In the genomic region with DNA sequence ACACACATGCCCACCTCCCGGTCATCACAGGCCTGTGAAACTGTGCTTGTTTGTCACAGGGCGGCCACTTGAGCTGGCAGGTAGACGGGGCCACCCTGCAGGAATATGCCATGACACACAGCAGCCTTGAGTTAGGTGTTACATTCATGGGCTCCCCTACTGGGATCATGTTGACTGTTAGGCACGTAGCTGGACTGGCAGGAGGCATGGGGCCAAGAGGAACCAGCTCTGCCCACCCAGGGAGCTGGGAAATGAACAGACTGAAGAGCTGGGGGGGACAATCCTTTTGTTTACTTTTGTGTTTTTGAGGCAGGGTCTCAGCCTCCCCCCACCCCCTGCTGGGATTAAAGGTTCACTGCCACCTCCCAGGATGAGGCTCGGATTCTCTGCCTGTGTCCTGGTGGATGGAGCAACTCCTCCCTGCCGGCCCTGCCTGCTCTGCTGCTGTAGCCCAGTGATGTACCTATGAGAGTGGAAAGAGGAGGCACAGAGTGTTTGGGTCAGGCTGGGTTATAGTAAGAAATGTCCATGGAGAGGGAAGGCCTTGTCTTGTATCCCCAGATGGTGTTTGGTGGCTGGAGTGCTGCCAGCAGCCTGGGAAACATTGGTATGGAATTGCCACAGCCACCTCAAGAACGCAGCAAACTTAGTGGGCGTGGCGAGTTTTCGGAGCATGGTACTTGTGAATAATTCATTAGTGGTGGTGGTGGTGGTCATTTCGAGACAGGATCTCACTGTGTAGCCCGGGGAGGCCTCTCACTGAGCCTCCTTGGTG, we compare ENCODE assay signal across 8 mouse cellular contexts. TPM values are rescaled to one million over a fixed set of nuclear protein-coding genes. Genes with fewer than 3 reads are reported as not detected.
DNase-seq lines count a peak whose midpoint lies in the region; ATAC-seq lines count a peak whose summit lies in the region.

No protein-coding gene starts in this region.

- H3K27ac ChIP-seq in hindbrain, embryonic 11.5 days (ENCODE audit: low read depth, low read length) = no peak overlapping the region
- H3K27ac ChIP-seq in midbrain, embryonic 14.5 days (replicated peaks; ENCODE audit: low read depth, low read length) = peak overlapping the region; percentile 76

- intact Hi-C loops in left cerebral cortex, postnatal 36 days (cut with DNase I) = no loop called here

- peak; percentile 43 to 48 for DNase-seq in left cerebral cortex, postnatal 36 days (ENCODE audit: low spot score in 2 of 2)
- DNase-seq in left cerebral cortex, adult 11 months (ENCODE audit: low spot score) = no peak
- DNase-seq in cerebellum, adult 8-10 months = peak; percentile 67
- no peak for DNase-seq in hindbrain, embryonic 11.5 days (ENCODE audit: low spot score)
- peak; percentile 65 for DNase-seq in midbrain, embryonic 14.5 days
- no peak for DNase-seq in T-cell, adult 2 months (ENCODE audit: low spot score)
- no peak for DNase-seq in frontal cortex, postnatal 25 days (ENCODE audit: low spot score in 2 of 2)

- peak overlapping the region; percentile 99 for H3K4me2 ChIP-seq in hindbrain, embryonic 11.5 days (replicated peaks; ENCODE audit: low read depth, low read length)
- H3K4me2 ChIP-seq in midbrain, embryonic 14.5 days (ENCODE audit: low read length) = peak overlapping the region; percentile 87

- peak overlapping the region; percentile 18 for H3K4me3 ChIP-seq in hindbrain, embryonic 11.5 days (ENCODE audit: low read depth, low read length)
- peak overlapping the region; percentile 77 for H3K4me3 ChIP-seq in midbrain, embryonic 14.5 days (replicated peaks; ENCODE audit: low read depth, low read length)

- H3K27me3 ChIP-seq in hindbrain, embryonic 11.5 days (ENCODE audit: control insufficient read depth, insufficient read depth, low read length) = no peaks in the 10 kb centered on the region
- H3K27me3 ChIP-seq in midbrain, embryonic 14.5 days (ENCODE audit: control insufficient read depth, insufficient read depth, low read length) = no peaks in the 10 kb centered on the region

- H3K4me1 ChIP-seq in hindbrain, embryonic 11.5 days (replicated peaks; ENCODE audit: control insufficient read depth, insufficient read depth, low read length) = peaks cover 16% of the 10 kb centered on the region
- H3K4me1 ChIP-seq in midbrain, embryonic 14.5 days (ENCODE audit: control insufficient read depth, insufficient read depth, low read length) = peaks cover 26% of the 10 kb centered on the region

- WGBS in hindbrain, embryonic 11.5 days = 53% methylated on average over 12 of the region's 12 CpGs
- WGBS in midbrain, embryonic 14.5 days = 24% methylated on average over 12 of the region's 12 CpGs

- no peaks in the 10 kb centered on the region for H3K9me3 ChIP-seq in hindbrain, embryonic 11.5 days (ENCODE audit: control insufficient read depth, low read length)
- H3K9me3 ChIP-seq in midbrain, embryonic 14.5 days (ENCODE audit: control insufficient read depth, low read length) = no peaks in the 10 kb centered on the region

- no peaks in the 10 kb centered on the region for H3K36me3 ChIP-seq in hindbrain, embryonic 11.5 days (ENCODE audit: control insufficient read depth, insufficient read depth, low read length)
- H3K36me3 ChIP-seq in midbrain, embryonic 14.5 days (ENCODE audit: control insufficient read depth, insufficient read depth, low read length) = peaks cover 21% of the 10 kb centered on the region

- ATAC-seq in hindbrain, embryonic 11.5 days (ENCODE audit: low FRiP score) = peak; percentile 20; the same call in 1 of the 2 replicates
- ATAC-seq in midbrain, embryonic 14.5 days (ENCODE audit: low FRiP score, low TSS enrichment) = no peak
- no peak for ATAC-seq in megakaryocyte-erythroid progenitor cell, adult 5-6 weeks (replicated peaks; ENCODE audit: low FRiP score, low TSS enrichment, poor library complexity, severe bottlenecking)

- H3K9ac ChIP-seq in hindbrain, embryonic 11.5 days (ENCODE audit: low read depth, low read length) = peak overlapping the region; percentile 54
- peak overlapping the region; percentile 57 for H3K9ac ChIP-seq in midbrain, embryonic 14.5 days (replicated peaks; ENCODE audit: low read length)

RNA-seq across cellular contexts. Expression of a gene that starts 2.5 kb away (rescaled TPM):
- total RNA-seq in left cerebral cortex, postnatal 36 days (2021) = 100 to 1,000 TPM; 159 to 192 TPM
- polyA plus RNA-seq in hindbrain, embryonic 11.5 days (2014; fragmentation: Nextera tagmentation; extraction: Ambion mirVana) = 34.8 and 35.2 TPM in 2 replicates
- polyA plus RNA-seq in midbrain, embryonic 14.5 days (2014; fragmentation: Nextera tagmentation; extraction: Ambion mirVana) = 111 and 147 TPM in 2 replicates
- 12.7 and 22.5 TPM in 2 replicates for total RNA-seq in megakaryocyte-erythroid progenitor cell, adult 5-6 weeks (2014; fragmentation: Nextera tagmentation)
- total RNA-seq in megakaryocyte-erythroid progenitor cell, adult 5-6 weeks (2017) = 6.6 and 6.9 TPM in 2 replicates

RNA-seq across cellular contexts. Expression of a gene that starts 10.3 kb away (rescaled TPM):
- 10 to 100 TPM; 19.3 to 25.0 TPM for total RNA-seq in left cerebral cortex, postnatal 36 days (2021)
- 390 and 438 TPM in 2 replicates for polyA plus RNA-seq in hindbrain, embryonic 11.5 days (2014; fragmentation: Nextera tagmentation; extraction: Ambion mirVana)
- 13.8 and 101 TPM in 2 replicates for polyA plus RNA-seq in midbrain, embryonic 14.5 days (2014; fragmentation: Nextera tagmentation; extraction: Ambion mirVana)
- total RNA-seq in megakaryocyte-erythroid progenitor cell, adult 5-6 weeks (2014; fragmentation: Nextera tagmentation) = 54.9 and 83.9 TPM in 2 replicates
- 91.1 and 98.2 TPM in 2 replicates for total RNA-seq in megakaryocyte-erythroid progenitor cell, adult 5-6 weeks (2017)

RNA-seq across cellular contexts. Expression of a gene that starts 16.7 kb away (rescaled TPM):
- 10 to 100 TPM; 23.7 to 31.5 TPM for total RNA-seq in left cerebral cortex, postnatal 36 days (2021)
- polyA plus RNA-seq in hindbrain, embryonic 11.5 days (2014; fragmentation: Nextera tagmentation; extraction: Ambion mirVana) = 11.8 and 12.4 TPM in 2 replicates
- 1.7 and 2.9 TPM in 2 replicates for polyA plus RNA-seq in midbrain, embryonic 14.5 days (2014; fragmentation: Nextera tagmentation; extraction: Ambion mirVana)
- total RNA-seq in megakaryocyte-erythroid progenitor cell, adult 5-6 weeks (2014; fragmentation: Nextera tagmentation) = 31.8 and 53.7 TPM in 2 replicates
- 11.4 and 11.6 TPM in 2 replicates for total RNA-seq in megakaryocyte-erythroid progenitor cell, adult 5-6 weeks (2017)

RNA-seq across cellular contexts. Expression of a gene that starts 16.8 kb away (rescaled TPM):
- under 1 TPM in 1 of 2 experiments, not detected in 1; 0.97 TPM for total RNA-seq in left cerebral cortex, postnatal 36 days (2021)
- 0.13 and 0.42 TPM in 2 replicates for polyA plus RNA-seq in hindbrain, embryonic 11.5 days (2014; fragmentation: Nextera tagmentation; extraction: Ambion mirVana)
- not detected in 2 replicates for polyA plus RNA-seq in midbrain, embryonic 14.5 days (2014; fragmentation: Nextera tagmentation; extraction: Ambion mirVana)
- not detected in 2 replicates for total RNA-seq in megakaryocyte-erythroid progenitor cell, adult 5-6 weeks (2014; fragmentation: Nextera tagmentation)
- 2.6 TPM in 1 of 2 replicates, not detected in the other for total RNA-seq in megakaryocyte-erythroid progenitor cell, adult 5-6 weeks (2017)

RNA-seq across cellular contexts. Expression of a gene that starts 18.5 kb away (rescaled TPM):
- total RNA-seq in left cerebral cortex, postnatal 36 days (2021) = 10 to 100 TPM; 39.5 to 42.1 TPM
- 61.1 and 64.4 TPM in 2 replicates for polyA plus RNA-seq in hindbrain, embryonic 11.5 days (2014; fragmentation: Nextera tagmentation; extraction: Ambion mirVana)
- 61.0 and 70.8 TPM in 2 replicates for polyA plus RNA-seq in midbrain, embryonic 14.5 days (2014; fragmentation: Nextera tagmentation; extraction: Ambion mirVana)
- total RNA-seq in megakaryocyte-erythroid progenitor cell, adult 5-6 weeks (2014; fragmentation: Nextera tagmentation) = 52.3 and 56.7 TPM in 2 replicates
- total RNA-seq in megakaryocyte-erythroid progenitor cell, adult 5-6 weeks (2017) = 15.3 and 31.6 TPM in 2 replicates

Comparison
In these comparisons a context has a peak if more than half of its experiments do, and no peak if none do; other contexts are left out.
1. DNase-seq: peak in left cerebral cortex, postnatal 36 days (2 of 2), cerebellum, adult 8-10 months (single experiment) and midbrain, embryonic 14.5 days (single experiment); none in left cerebral cortex, adult 11 months (single experiment), hindbrain, embryonic 11.5 days (single experiment), T-cell, adult 2 months (single experiment) and frontal cortex, postnatal 25 days (0 of 2).
2. RNA of a gene that starts 2.5 kb away (total RNA-seq): 159 to 192 TPM in left cerebral cortex, postnatal 36 days; 6.6 to 22.5 TPM in megakaryocyte-erythroid progenitor cell, adult 5-6 weeks; every median in the first group is over 4 times any median in the second.